Mouse (Mus musculus) CD4-positive, CD25-positive, alpha-beta regulatory T cell (primary cell): ENCODE results near the gene Pjvk. TPM values are rescaled to one million over a fixed set of nuclear protein-coding genes. Genes with fewer than 3 reads are reported as not detected.

Experiments used
- polyA plus RNA-seq: library from polyadenylated mRNA; unstranded; fragments of 100-300 nt; shearing (Covaris generic); gene quantifications from one replicate; pipeline ENCODE4 v1.2.1, GENCODE M21; 2017

Gene Pjvk
- polyA plus RNA-seq, result not detected

GRCm38 (mm10) chr2:76647883-76648570 is at the start of gene Pjvk, which contains the start of gene Prkra:
TSS of gene Pjvk (plus strand) at chr2:76648476.
TSS of gene Prkra (minus strand) at chr2:76648015.

GRCm38 (mm10) chr2:76672966-76673392 is 24.7 kb downstream of the Pjvk start, which contains the start of gene Fkbp7:
TSS of gene Fkbp7 (minus strand) at chr2:76673116.

GRCm38 (mm10) chr2:76674725-76675427 is 26.6 kb downstream of the Pjvk start, which contains the start of gene Plekha3:
TSS of gene Plekha3 (plus strand) at chr2:76675281.

Other genes starting within 250 kb of the Pjvk start
- 0.31 TPM for gene Osbpl6, start 242.0 kb upstream of the Pjvk start, polyA plus RNA-seq
- 8.2 TPM for gene Prkra, start 461 bp upstream of the Pjvk start, polyA plus RNA-seq
- 4.2 TPM for gene Fkbp7, start 24.6 kb downstream of the Pjvk start, polyA plus RNA-seq
- gene Plekha3, start 26.8 kb downstream of the Pjvk start, polyA plus RNA-seq, result 45.9 TPM